Mouse (Mus musculus): ENCODE results near the gene Scn1b.

GRCm38 (mm10) chr7:31123697-31124096, 3.1 kb downstream of the Scn1b start:
- TF ChIP-seq ZKSCAN1 (IDR thresholded peaks at IDR 0.05; ENCODE audit: borderline replicate concordance, low read depth, low read length) = no peak
- no peak for TF ChIP-seq USF1 (IDR thresholded peaks at IDR 0.05; ENCODE audit: low read depth, low read length)
- no peak for TF ChIP-seq SMC3 (IDR thresholded peaks at IDR 0.05; ENCODE audit: low read depth, low read length)
- no peak for TF ChIP-seq CTCF (conservative IDR thresholded peaks at IDR 0.05 in 1 of 2, IDR thresholded peaks at IDR 0.05 in 1 of 2; ENCODE audit: low read depth in 2 of 2, low read length in 2 of 2)
- TF ChIP-seq ELF1 (IDR thresholded peaks at IDR 0.05; ENCODE audit: low read depth, low read length) = no peak
- TF ChIP-seq IRF4 (IDR thresholded peaks at IDR 0.05; ENCODE audit: low read depth, low read length) = no peak
- no peak for TF ChIP-seq ZNF384 (IDR thresholded peaks at IDR 0.05; ENCODE audit: low read depth, low read length)
- TF ChIP-seq NRF1 (IDR thresholded peaks at IDR 0.05; ENCODE audit: low read depth, low read length) = no peak
- no peak for TF ChIP-seq TBP (conservative IDR thresholded peaks at IDR 0.05; ENCODE audit: low read depth, low read length)
- TF ChIP-seq ZMIZ1 (IDR thresholded peaks at IDR 0.05; ENCODE audit: low read depth, low read length) = no peak
- no peak for TF ChIP-seq MAZ (IDR thresholded peaks at IDR 0.05; ENCODE audit: low read depth, low read length)
- no peak for TF ChIP-seq E2F4 (IDR thresholded peaks at IDR 0.05; ENCODE audit: insufficient replicate concordance, low read depth, low read length)
